Mouse (Mus musculus): ENCODE data around the gene Myt1l. TPM values are rescaled to one million over a fixed set of nuclear protein-coding genes. Genes with fewer than 3 reads are reported as not detected.

Myt1l gene
- total and polyA plus RNA-seq, 2 experiments from 2014 or later = 114 to 218 TPM

- ATAC-seq (peak; percentile 95), DNase-seq (peak; percentile 79)
- no peaks in the 10 kb centered on the region for H3K9me3 ChIP-seq (ENCODE audit: low read length)
- TF ChIP-seq CTCF (IDR thresholded peaks at IDR 0.05; ENCODE audit: low read depth) = peak; percentile 52
- no peak overlapping the region for H3K4me3 ChIP-seq (ENCODE audit: low read depth, low read length)
- peak overlapping the region; percentile 88 for H3K27ac ChIP-seq (ENCODE audit: low read depth, low read length)
- H3K36me3 ChIP-seq (ENCODE audit: insufficient read depth) = no peaks in the 10 kb centered on the region; the same call in 1 of the 2 replicates
- no peak overlapping the region for H3K4me2 ChIP-seq (ENCODE audit: low read depth)
- H3K4me1 ChIP-seq (ENCODE audit: insufficient read depth) = peaks cover 13% of the 10 kb centered on the region
- peak overlapping the region; percentile 15; the same call in 1 of the 2 replicates for H3K9ac ChIP-seq
- H3K27me3 ChIP-seq (ENCODE audit: insufficient read depth, low read length) = no peaks in the 10 kb centered on the region
- WGBS = 17% methylated on average over 10 of the region's 10 CpGs
Measured at GRCm38 (mm10) chr12:29629875-29630538, 101.8 kb downstream of the Myt1l start.

GRCm38 (mm10) chr12:29634509-29634908, 106.3 kb downstream of the Myt1l start:
- Histone ChIP-seq H3K9me3 (ENCODE audit: low read length) (no peaks in the 10 kb centered on the region), H3K4me2 (ENCODE audit: low read depth) (no peak overlapping the region), H3K4me3 (ENCODE audit: low read depth, low read length) (no peak overlapping the region), H3K36me3 (ENCODE audit: insufficient read depth) (no peaks in the 10 kb centered on the region), H3K27ac (ENCODE audit: low read depth, low read length) (0 out of 2 replicates have a peak overlapping the region, but pooled peaks have one; percentile 29), H3K9ac (no peak overlapping the region), H3K27me3 (ENCODE audit: insufficient read depth, low read length) (no peaks in the 10 kb centered on the region), H3K4me1 (ENCODE audit: insufficient read depth) (peaks cover 20% of the 10 kb centered on the region)
- TF ChIP-seq CTCF (IDR thresholded peaks at IDR 0.05; ENCODE audit: low read depth) = no peak
- DNase-seq (no peak), ATAC-seq (no peak)
- 74% methylated on average over 2 of the region's 2 CpGs for WGBS

GRCm38 (mm10) chr12:29639543-29640196, 111.5 kb downstream of the Myt1l start:
- H3K9ac ChIP-seq = no peak overlapping the region
- H3K4me1 ChIP-seq (ENCODE audit: insufficient read depth) = peaks cover 14% of the 10 kb centered on the region; the same call in 1 of the 2 replicates
- TF ChIP-seq CTCF (IDR thresholded peaks at IDR 0.05; ENCODE audit: low read depth) = no peak
- peak; percentile 56 for DNase-seq
- no peak overlapping the region for H3K4me2 ChIP-seq (ENCODE audit: low read depth)
- H3K4me3 ChIP-seq (ENCODE audit: low read depth, low read length) = no peak overlapping the region
- peak overlapping the region; percentile 47 for H3K27ac ChIP-seq (ENCODE audit: low read depth, low read length)
- peaks cover 6% of the 10 kb centered on the region; the same call in 1 of the 2 replicates for H3K36me3 ChIP-seq (ENCODE audit: insufficient read depth)
- H3K9me3 ChIP-seq (ENCODE audit: low read length) = no peaks in the 10 kb centered on the region
- 58% methylated on average over 11 of the region's 11 CpGs for WGBS
- peak; percentile 63 for ATAC-seq
- H3K27me3 ChIP-seq (ENCODE audit: insufficient read depth, low read length) = no peaks in the 10 kb centered on the region

GRCm38 (mm10) chr12:29640201-29640600, 112.0 kb downstream of the Myt1l start:
- WGBS = 30% methylated on average over 1 of the region's 1 CpGs
- ATAC-seq = no peak
- H3K4me2 ChIP-seq (ENCODE audit: low read depth) = no peak overlapping the region
- H3K4me3 ChIP-seq (ENCODE audit: low read depth, low read length) = no peak overlapping the region
- peak overlapping the region; percentile 47; the same call in 1 of the 2 replicates for H3K27ac ChIP-seq (ENCODE audit: low read depth, low read length)
- TF ChIP-seq CTCF (IDR thresholded peaks at IDR 0.05; ENCODE audit: low read depth) = no peak
- H3K36me3 ChIP-seq (ENCODE audit: insufficient read depth) = peaks cover 10% of the 10 kb centered on the region; the same call in 1 of the 2 replicates
- no peaks in the 10 kb centered on the region for H3K9me3 ChIP-seq (ENCODE audit: low read length)
- no peak for DNase-seq
- peaks cover 14% of the 10 kb centered on the region; the same call in 1 of the 2 replicates for H3K4me1 ChIP-seq (ENCODE audit: insufficient read depth)
- no peak overlapping the region for H3K9ac ChIP-seq
- no peaks in the 10 kb centered on the region for H3K27me3 ChIP-seq (ENCODE audit: insufficient read depth, low read length)

GRCm38 (mm10) chr12:29642915-29643314, 114.7 kb downstream of the Myt1l start:
- WGBS = 9% methylated on average over 4 of the region's 4 CpGs
- H3K36me3 ChIP-seq (ENCODE audit: insufficient read depth) = peaks cover 24% of the 10 kb centered on the region
- H3K9me3 ChIP-seq (ENCODE audit: low read length) = no peaks in the 10 kb centered on the region
- no peak overlapping the region for H3K9ac ChIP-seq
- no peaks in the 10 kb centered on the region for H3K27me3 ChIP-seq (ENCODE audit: insufficient read depth, low read length)
- DNase-seq (no peak), ATAC-seq (peak; percentile 45; the same call in 1 of the 2 replicates)
- no peak overlapping the region for H3K4me2 ChIP-seq (ENCODE audit: low read depth)
- peaks cover 13% of the 10 kb centered on the region; the same call in 1 of the 2 replicates for H3K4me1 ChIP-seq (ENCODE audit: insufficient read depth)
- H3K4me3 ChIP-seq (ENCODE audit: low read depth, low read length) = no peak overlapping the region
- peak overlapping the region; percentile 67 for H3K27ac ChIP-seq (ENCODE audit: low read depth, low read length)
- TF ChIP-seq CTCF (IDR thresholded peaks at IDR 0.05; ENCODE audit: low read depth) = no peak

- Histone ChIP-seq H3K27ac (ENCODE audit: low read depth, low read length) (0 out of 2 replicates have a peak overlapping the region, but pooled peaks have one; percentile 4), H3K36me3 (ENCODE audit: insufficient read depth) (peaks cover 24% of the 10 kb centered on the region), H3K27me3 (ENCODE audit: insufficient read depth, low read length) (no peaks in the 10 kb centered on the region), H3K4me2 (ENCODE audit: low read depth) (no peak overlapping the region), H3K4me1 (ENCODE audit: insufficient read depth) (peaks cover 11% of the 10 kb centered on the region; the same call in 1 of the 2 replicates), H3K9ac (no peak overlapping the region), H3K4me3 (ENCODE audit: low read depth, low read length) (no peak overlapping the region), H3K9me3 (ENCODE audit: low read length) (no peaks in the 10 kb centered on the region)
- WGBS = 64% methylated on average over 4 of the region's 4 CpGs
- TF ChIP-seq CTCF (IDR thresholded peaks at IDR 0.05; ENCODE audit: low read depth) = no peak
- DNase-seq (no peak), ATAC-seq (no peak)
Measured at GRCm38 (mm10) chr12:29644091-29644490, 115.9 kb downstream of the Myt1l start.

- H3K4me3 ChIP-seq (ENCODE audit: low read depth, low read length) = no peak overlapping the region
- H3K27me3 ChIP-seq (ENCODE audit: insufficient read depth, low read length) = no peaks in the 10 kb centered on the region
- DNase-seq (no peak), ATAC-seq (no peak)
- H3K4me1 ChIP-seq (ENCODE audit: insufficient read depth) = peaks cover 10% of the 10 kb centered on the region; the same call in 1 of the 2 replicates
- no peaks in the 10 kb centered on the region for H3K9me3 ChIP-seq (ENCODE audit: low read length)
- 0 out of 2 replicates have a peak overlapping the region, but pooled peaks have one; percentile 4 for H3K27ac ChIP-seq (ENCODE audit: low read depth, low read length)
- 90% methylated on average over 7 of the region's 7 CpGs for WGBS
- no peak overlapping the region for H3K4me2 ChIP-seq (ENCODE audit: low read depth)
- peaks cover 24% of the 10 kb centered on the region for H3K36me3 ChIP-seq (ENCODE audit: insufficient read depth)
- no peak for TF ChIP-seq CTCF (IDR thresholded peaks at IDR 0.05; ENCODE audit: low read depth)
- no peak overlapping the region for H3K9ac ChIP-seq
Measured at GRCm38 (mm10) chr12:29644721-29645120, 116.5 kb downstream of the Myt1l start.
